Mouse (Mus musculus): ENCODE data around the gene Smco2.

GRCm38 (mm10) chr6:146913489-146914198 is 63.7 kb downstream of the Smco2 start:
- TF ChIP-seq CTCF (IDR thresholded peaks at IDR 0.05; ENCODE audit: borderline replicate concordance, control insufficient read depth, extremely low read depth, insufficient read depth, low read length, poor library complexity), result no peak
- TF ChIP-seq POLR2A (IDR thresholded peaks at IDR 0.05; ENCODE audit: control insufficient read depth, extremely low read depth, insufficient read depth, low read length, poor library complexity), result no peak

Measured in thymus, adult 2 months (tissue).